Mouse (Mus musculus) naive thymus-derived CD4-positive, alpha-beta T cell, adult 2 months (primary cell): ENCODE results near the gene Smim14.
A peak's percentile ranks its signal among the peaks of the same experiment; 100 is the strongest.

Experiments
- DNase-seq: peaks from one replicate; pipeline ENCODE4 v3.0.0-alpha.2; 2011; ENCODE audit warnings: low read depth

Smim14 gene

DNA sequence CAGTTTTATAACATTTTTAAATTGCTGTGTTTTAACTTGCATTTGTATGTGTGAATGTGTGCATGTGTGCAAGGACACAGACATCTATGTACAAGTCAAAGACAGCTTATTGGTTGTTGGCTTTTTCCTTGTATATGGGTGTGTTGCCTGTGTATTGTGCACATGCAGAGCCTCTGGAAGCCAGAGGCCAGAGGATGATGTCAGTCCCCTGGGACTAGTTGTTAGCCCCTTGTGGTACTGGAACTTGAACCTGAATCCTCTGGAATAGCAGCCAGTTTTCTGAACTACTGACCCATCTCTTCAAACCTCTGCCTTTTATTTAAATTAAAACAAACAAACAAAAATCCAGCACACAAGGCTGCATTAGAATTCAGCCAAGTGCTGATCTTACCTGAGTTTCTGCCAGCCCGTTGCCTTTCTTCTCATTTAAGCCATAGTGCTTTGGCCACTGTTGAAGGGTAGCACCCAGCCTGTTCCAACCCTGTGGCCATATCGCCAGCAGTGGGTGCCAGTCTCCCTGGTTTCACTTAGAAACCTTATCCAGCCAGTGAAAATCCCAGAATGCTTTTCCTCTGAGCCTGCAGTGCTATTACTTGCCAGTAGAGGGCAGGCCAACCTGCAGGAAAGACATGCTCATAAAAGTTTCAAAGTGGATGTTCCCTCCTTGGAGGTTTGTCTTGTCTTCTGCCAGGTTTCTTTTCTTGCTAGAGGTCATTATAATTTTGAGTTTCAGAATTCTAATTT is 135.6 kb downstream of the Smim14 start:
- DNase-seq: peak; percentile 87
